Mouse (Mus musculus) left cerebral cortex, postnatal 14 days (tissue): ENCODE data around the gene Uggt2. TPM values are rescaled to one million over a fixed set of nuclear protein-coding genes. Genes with fewer than 3 reads are reported as not detected.

Experiments used
- DNase-seq, 2 experiments: peaks; one replicate each; pipeline ENCODE4 v3.0.0; 2021 to 2022; ENCODE audit warnings: low spot score in 2 of 2, mixed read lengths in 1 of 2
- intact Hi-C: fragments of 180-260 bp; cut with DNase I; formaldehyde crosslinking; loops from one replicate; pipeline ENCODE4 v1.15.1; 2025
- long read RNA-seq, 2 experiments: library from polyadenylated mRNA; stranded (forward); transcript quantifications; one replicate each; pipeline ENCODE4 v2.0.0; 2021
- total RNA-seq, 2 experiments: library from RNA; stranded (reverse); gene quantifications; 2 replicates each; pipeline ENCODE4 v1.2.3; 2021

Uggt2 gene
- 10 to 100 TPM; 28.1 to 32.4 TPM for total RNA-seq
- long read RNA-seq, experiment 1, full-length matches to known transcripts = 2 of 6 reads
- long read RNA-seq, experiment 1, partial matches to known transcripts = 1 of 6 reads
- long read RNA-seq, experiment 1, other reads (novel, unspliced or antisense) = 3 of 6 reads
- long read RNA-seq, experiment 2, full-length matches to known transcripts = 2 of 4 reads
- long read RNA-seq, experiment 2, partial matches to known transcripts = 1 of 4 reads
- long read RNA-seq, experiment 2, other reads (novel, unspliced or antisense) = 1 of 4 reads

DNA sequence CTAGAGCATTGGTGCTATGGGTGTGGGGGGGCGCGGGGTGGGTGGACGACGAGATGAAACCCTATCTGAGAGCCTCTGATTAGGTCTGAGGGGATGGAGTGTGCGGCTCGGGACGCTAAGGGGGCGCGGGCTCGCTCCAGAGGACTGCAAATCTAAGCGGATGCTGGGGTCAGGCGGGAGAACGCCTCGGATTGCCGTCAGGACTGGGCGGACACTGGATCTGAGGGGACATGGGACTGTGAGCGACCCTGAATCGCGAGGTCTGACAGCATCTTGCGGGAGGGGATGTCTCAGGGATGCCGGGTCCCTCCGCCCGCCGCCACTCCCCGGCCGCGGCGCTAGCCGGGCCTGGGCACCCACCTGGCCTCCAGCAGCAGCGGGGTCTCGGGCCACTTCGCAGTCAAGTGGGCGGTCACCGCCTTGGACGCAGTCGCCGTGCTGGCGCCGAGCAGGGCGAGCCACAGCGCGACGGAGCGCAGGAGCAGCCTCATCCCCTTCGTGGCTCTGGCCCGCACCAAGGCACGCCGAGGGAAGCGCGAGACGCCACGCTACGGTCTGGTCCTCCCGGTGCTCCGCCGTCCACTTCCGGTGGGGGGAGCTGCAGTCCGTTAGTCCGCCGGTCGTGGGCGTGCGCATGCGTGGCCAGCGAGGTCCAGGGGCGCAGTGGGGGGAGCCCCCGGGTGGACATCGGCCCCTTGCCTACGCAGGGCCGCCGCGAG lies at the start of gene Uggt2:
Gene Uggt2, minus strand, starts transcription at position 580 of the 719 bp plus-strand sequence.
- DNase-seq = peak; percentile 71 to 84
- intact Hi-C loops = no loop called here

DNA sequence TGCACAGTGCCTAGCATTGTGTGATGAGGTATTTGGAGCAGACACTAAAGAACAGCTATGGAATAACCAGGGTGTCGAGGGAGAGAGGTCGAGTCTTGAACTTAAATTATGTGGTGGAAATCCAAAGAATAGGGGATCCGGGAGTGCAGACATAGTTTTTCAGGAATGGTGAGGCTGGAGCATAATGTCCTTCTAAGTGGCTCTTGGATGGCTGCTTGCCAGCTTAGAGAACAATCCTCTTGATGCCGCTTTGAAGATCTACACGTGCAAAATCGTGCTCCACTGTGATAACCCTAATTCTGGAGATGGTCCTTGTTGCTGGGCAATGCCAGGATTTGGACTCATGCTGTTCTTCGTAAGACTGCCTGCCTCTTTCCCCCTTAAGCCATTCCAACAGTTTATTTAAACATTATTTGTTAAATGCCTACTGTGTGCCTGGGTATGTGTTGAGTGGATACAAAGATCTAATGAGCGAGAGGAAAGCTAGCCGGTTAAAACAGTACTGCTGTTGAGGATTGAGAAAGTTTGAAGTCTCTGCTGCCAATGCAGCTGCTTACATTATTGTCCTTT lies 40.2 kb upstream of the Uggt2 start:
- intact Hi-C loops = no loop called here
- DNase-seq = peak; percentile 26 to 27

- DNase-seq = no peak
- intact Hi-C loops = no loop called here
Measured at GRCm38 (mm10) chr14:119138786-119139100, 39.5 kb upstream of the Uggt2 start.

DNA sequence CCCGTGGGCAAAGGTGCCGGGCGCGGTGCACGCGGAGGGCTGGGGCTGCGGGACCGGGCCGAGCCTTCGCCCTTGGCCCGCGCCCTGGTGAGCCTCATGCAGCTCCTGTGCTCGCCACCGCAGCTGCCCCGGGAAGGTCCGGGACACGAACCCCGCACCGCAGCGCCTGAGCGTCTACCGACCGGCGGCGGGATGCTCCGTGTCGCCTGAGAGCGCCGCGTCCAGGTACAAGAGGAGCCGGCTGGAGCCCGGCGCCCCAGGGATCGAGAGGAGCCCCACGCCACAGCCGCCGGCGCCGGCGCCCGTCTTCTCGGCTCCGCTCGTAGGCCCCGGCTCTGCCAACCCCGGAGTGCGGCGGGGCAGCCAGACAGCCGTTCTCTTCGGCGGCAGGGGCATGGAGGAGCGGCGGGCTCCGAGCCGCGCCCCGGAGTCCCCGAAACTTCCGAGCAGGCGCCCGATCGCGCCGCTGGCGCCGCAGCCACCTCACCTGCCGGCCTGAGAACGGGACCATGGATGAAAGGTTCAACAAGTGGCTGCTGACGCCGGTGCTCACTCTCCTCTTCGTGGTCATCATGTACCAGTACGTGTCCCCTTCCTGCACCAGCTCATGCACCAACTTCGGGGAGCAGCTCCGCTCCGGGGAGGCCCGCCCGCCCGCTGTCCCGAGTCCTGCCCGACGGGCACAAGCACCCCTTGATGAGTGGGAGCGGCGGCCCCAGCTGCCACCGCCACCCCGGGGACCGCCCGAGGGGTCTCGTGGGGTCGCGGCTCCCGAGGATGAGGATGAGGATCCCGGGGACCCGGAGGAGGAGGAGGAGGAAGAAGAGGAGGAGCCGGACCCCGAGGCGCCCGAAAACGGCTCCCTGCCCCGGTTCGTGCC lies 38.9 kb upstream of the Uggt2 start, which contains the start of gene Hs6st3:
Gene Hs6st3, plus strand, starts transcription at position 436 of the 880 bp plus-strand sequence.
- peak in 1 of 2 experiments; percentile 8 for DNase-seq

DNA sequence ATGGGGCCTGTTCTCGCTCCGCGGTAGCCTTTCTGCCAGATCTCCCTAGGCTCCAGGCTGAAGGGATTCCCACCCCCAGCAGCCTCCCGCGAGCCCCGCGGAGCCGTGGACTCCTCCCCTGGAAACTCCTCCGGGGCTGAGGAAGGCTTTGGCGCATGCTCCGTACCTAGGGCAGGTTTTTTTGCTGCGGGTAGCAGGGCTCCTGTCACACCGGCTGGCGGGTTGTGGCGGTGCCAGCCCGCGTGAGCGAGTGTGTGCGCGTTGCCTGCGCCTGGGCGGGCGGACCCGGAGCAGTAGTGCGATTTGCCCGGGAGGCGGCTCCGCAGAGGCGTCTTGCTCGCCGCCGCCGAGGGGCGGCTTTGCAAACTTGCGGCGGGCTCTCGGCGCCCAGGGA lies 38.3 kb upstream of the Uggt2 start:
- peak; percentile 87 to 89 for DNase-seq
- intact Hi-C loops = no loop called here

More for the DNA sequence above, 38.9 kb upstream of the Uggt2 start, which contains the start of gene Hs6st3:
- intact Hi-C loops = no loop called here

DNA sequence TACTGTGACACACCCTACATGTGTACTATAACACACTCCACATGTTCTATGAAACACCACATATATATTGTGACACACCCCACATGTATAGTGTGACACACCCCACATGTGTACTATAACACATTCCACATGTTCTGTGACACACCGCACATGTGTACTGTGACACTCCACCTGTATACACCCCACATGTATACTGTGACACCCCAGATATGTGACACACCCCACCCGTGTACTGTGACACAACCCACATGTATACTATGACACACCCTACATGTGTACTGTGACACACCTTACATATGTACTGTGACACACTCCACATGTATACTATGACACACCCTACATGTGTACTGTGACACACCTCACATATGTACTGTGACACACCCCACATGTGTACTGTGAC lies 28.1 kb upstream of the Uggt2 start:
- intact Hi-C loops = no loop called here
- DNase-seq = no peak

DNA sequence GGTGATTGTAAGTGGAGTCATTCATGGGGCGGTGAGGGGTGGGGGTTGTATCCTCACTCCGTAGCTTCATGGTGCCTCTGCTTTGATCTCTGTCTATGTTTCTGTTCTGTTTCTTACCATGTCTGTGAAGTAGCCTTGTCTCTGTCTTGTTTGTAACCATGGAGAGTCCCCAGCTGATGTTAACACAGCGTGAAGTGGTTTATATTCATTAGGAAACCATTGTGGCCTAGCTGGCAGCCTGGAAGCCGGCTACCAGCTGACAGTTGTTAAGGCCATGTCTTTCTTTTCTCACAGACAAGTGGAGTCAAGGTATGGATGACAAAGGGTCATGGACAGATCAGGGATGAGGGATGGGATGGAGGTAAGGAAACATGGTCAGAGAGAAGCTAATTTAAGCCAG lies 26.6 kb upstream of the Uggt2 start:
- DNase-seq = no peak
- intact Hi-C loops = no loop called here

- peak in 1 of 2 experiments; percentile 30 for DNase-seq
- intact Hi-C loops = no loop called here
Measured at GRCm38 (mm10) chr14:119124061-119124460, 24.8 kb upstream of the Uggt2 start.

DNA sequence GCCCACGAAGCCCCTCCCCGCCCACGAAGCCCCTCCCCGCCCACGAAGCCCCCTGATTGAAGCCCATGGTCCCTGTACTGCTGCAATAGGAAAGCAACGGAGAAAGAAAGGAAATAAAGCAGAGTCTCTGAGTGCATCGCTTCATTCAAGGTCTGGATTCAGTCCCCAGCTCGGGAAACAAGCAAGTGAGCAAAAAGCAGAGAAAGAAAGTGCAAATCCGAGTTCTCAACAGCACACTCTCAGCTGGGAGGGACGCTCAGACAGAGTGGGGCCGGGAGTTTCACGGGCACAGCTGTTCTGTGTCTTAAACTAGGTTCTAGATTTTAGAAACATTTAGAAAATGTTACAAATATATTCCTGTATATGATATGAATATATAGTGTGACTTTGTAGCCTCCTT lies 24.4 kb upstream of the Uggt2 start:
- no peak for DNase-seq
- intact Hi-C loops = no loop called here

DNA sequence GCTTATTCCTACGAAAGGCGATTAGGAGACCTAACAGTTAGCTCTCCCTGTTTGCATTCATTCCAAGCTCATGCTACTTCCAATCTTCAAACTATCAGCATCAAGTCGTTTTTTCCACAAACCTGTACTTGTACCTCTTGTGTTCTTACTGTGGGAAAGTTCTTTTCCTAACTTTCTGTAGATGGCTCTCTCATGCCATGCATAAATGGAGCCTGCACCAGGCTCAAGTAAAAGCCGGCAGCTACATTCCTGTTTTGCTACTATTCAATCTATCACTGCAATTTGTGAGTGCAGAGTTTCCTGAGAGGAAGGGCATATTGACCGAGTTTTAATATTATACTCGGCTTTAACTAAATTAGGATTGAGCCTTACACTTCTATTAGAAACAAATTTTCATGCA lies 13.3 kb upstream of the Uggt2 start:
- DNase-seq = peak in 1 of 2 experiments; percentile 27

DNA sequence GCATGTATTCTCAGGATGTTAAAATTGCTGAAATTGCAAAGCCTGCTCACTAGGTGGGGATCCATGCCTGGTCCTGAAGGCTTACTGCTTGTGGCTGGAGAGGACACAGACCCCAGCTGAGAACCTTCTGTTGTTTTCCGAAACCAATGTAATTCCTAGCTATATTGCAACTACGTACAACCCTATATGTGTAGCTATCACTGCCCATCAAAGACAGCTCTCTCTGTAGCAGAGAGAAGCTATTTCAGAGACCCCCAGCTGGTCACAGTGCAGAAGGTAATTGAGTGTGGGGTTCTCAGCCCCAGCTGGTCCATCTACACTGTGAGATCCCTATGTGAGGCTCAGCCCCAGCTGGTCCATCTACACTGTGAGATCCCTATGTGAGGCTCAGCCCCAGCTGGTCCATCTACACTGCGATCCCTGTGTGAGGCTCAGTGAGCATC lies 10.6 kb upstream of the Uggt2 start:
- peak in 1 of 2 experiments; percentile 13 for DNase-seq
- intact Hi-C loops = loop anchor here (5.0 kb wide), 2 partner anchors 743 to 953 kb away; no protein-coding TSS in a partner anchor

More for the DNA sequence above, 13.3 kb upstream of the Uggt2 start:
- intact Hi-C loops = loop anchor here (5.0 kb wide), 2 partner anchors 740 to 950 kb away; no protein-coding TSS in a partner anchor

- DNase-seq = no peak
- intact Hi-C loops = no loop called here
Measured at GRCm38 (mm10) chr14:119108776-119109301, 9.6 kb upstream of the Uggt2 start.

GRCm38 (mm10) chr14:119107591-119107990 lies 8.4 kb upstream of the Uggt2 start:
- intact Hi-C loops = no loop called here

DNA sequence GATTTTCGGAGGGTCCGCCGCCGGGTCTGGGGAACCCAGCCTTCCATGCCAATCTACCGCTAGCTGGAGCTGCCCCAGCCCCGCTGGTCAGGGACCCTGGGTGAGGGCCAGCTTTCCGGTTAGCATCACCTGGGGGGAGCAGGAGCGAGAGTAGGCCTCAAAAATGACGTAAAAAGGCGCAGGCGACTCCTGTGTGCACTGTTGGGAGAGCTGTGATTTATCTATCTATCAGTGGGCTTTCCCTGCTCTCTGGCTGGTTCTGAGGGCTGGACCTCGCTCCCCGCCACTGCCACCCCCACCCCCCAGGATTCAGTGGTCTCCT lies 301 bp upstream of the Uggt2 start:
- DNase-seq = no peak
- intact Hi-C loops = no loop called here

More at GRCm38 (mm10) chr14:119107591-119107990, 8.4 kb upstream of the Uggt2 start:
- no peak for DNase-seq

- DNase-seq = no peak
- intact Hi-C loops = no loop called here
Measured at GRCm38 (mm10) chr14:119061811-119062210, 37.4 kb downstream of the Uggt2 start.

GRCm38 (mm10) chr14:119060682-119061081 lies 38.5 kb downstream of the Uggt2 start:
- intact Hi-C loops = no loop called here
- no peak for DNase-seq

DNA sequence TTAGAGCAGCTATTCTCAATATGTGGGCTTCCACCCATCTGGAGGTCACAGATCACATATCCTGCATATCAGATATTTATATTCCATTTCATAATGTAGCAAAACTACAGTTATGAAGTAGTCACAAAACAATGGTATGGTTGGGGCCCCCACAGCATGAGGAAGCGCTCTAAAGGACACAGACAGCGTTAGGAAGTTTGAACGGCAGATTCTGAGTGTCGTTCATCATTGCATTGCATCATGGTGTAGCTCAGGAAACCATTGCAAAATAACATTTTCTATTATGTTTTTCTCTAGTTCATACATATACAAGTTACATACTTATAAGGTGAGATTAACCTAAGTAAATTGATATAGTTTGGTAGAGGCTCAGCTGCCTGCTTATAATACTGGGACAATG lies 42.2 kb downstream of the Uggt2 start:
- intact Hi-C loops = no loop called here
- DNase-seq = no peak

DNA sequence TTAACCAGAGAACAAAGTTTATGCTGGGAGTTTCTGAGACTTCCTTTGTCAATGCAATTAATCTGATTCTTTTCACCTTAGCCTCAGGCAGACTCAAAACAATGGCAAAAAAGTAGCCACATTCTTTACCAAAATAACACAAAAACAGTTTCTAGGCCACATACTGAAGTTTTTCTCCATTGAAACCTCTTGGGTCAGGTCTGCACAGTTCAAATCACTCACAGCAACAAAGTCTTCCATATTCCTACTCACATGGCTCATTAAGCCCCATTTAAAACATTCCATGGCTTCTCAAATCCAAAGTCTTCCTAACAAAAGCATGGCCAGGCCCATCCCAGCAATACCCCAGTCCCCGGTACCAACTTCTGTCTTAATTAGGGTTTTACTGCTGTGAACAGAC lies 46.3 kb downstream of the Uggt2 start:
- intact Hi-C loops = no loop called here
- DNase-seq = no peak

DNA sequence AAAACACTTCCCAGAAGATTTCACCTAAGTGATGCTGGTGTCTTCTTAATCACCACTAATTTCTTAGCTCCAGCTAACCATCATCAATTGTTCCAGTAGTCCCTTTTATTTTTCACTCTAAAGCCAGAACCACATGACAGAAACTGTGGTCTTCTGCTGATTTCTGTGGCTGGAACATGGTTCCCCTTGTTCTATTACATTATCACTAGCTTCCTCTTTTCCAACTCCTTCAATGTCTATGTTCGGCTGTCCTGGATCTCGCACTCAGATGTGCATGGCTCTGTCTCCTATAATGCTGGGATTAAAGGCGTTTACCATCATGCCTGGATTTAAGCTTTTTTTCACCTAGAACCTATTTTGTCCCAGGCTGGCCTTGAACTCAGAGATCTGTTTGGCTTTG lies 46.9 kb downstream of the Uggt2 start:
- DNase-seq = no peak
- intact Hi-C loops = no loop called here
